Mouse (Mus musculus): Measurements from ENCODE around the gene Gm44596. TPM values are rescaled to one million over a fixed set of nuclear protein-coding genes. Genes with fewer than 3 reads are reported as not detected.

Gene Gm44596
- total RNA-seq (2023): not detected

DNA sequence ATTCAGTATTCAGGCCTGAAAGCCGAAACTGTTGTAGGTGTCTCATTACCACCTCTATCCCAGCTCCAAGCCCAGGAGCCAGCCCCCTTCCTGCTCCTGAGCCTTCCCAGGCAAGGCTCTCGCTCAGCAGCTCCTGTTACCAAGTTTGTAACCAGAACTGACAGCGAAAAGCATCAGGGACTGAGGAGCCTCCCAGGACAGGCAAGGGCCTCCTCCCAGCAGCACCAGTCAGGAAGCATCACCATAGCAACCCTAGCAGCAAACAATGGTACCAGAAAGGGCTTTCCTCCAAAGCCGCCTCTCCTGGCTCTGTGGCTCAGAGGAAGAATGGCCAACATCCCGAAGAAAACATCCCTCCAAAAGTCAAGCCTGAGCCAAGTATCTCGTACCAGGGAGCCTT is at the start of gene Gm44596, which contains the start of gene Tex52:
Gm44596 (plus strand) TSS at position 312 of the 400 bp plus-strand sequence.
Tex52 (plus strand) TSS at position 265 of the 400 bp plus-strand sequence.

GRCm38 (mm10) chr6:128355726-128356416 is 19.4 kb upstream of the Gm44596 start, which contains the start of gene Tulp3:
Gene Tulp3, minus strand, starts transcription at chr6:128355851.

DNA sequence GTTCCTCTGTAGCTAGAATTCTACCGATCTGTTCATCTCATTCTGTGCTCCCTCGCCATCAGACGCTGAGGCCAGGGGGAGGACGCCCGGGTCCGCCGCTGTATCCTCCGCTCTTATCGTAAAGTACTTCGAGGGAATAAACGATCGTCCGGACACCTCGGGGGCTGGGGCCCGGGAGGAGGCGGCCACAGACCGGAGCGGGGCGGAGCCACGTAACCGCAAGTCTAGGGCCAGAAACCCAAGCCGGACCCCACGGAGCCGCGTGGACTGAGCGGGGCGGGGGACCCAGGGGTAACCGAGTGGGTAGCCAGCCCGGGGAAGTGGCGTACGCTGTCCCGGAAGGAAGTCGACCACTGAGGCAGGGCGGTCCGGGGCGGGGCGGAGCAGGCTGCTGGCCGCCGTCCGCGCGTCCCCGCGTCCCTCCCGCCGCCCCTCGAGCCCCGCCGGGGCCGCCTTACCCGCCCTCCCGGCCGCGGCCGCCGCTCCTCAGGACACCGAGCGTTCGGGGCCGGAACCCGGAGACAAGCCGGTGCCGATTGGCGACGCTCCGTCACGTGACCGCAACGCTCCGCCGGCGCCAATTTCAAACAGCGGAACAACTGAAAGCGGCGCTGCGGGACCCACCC is 12.8 kb upstream of the Gm44596 start, which contains the start of the genes Rhno1 and Foxm1:
Rhno1 (minus strand) TSS at position 531 of the 626 bp plus-strand sequence.
Foxm1 (plus strand) TSS at position 587 of the 626 bp plus-strand sequence.

DNA sequence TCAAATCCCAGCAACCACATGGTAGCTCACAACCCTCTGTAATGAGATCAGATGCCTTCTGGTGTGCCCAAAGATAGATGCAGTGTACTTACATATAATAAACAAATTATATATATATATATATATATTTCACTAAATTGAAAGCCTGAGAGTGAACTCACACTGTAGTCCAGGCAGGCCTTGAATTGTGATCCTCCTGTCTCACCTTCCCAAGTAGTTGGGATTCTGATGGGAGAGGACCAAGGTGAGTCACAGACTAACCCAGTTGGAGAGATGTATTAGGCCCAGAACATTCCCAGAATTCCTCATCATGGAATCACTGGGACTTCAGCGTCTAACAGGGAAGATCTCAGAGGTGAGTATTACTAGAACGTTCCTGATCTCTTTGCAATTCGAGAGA is 23.7 kb downstream of the Gm44596 start, which contains the start of gene Nrip2:
Nrip2 (plus strand) TSS at position 301 of the 400 bp plus-strand sequence.

DNA sequence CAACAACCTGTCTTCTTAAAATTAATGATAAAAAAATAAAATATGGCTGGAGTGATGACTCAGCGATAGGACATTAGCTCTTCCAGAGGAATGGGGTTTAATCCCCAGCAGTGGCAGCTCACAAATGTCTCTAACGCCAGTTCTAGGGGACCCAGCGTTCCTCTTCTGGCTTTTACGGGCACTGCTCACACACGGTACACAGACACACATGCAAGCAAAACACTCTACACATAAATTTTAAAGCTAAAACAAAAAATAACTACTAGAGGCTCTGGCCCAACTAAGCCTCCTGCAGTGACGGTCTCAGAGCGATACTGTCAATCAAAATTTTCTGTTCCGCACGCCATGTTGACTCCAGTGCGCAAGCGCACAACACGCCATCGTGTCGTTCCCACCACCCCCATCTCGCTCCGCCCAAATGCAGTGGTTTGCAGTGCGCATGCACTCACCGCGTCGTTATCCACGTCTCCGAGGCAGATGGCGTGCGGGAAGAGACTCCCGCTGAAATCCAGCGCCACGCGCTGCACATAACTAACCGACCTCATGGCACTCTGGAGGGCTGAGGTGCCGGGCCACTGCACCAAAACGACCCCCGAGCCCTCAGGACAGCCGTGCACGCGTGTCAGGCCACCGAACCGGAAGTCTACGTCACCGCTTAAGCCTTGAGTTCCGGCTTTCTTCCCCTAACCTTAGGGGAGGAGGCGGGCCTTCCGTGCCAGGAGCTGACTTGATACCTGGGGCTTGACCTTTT is 49.1 kb downstream of the Gm44596 start, which contains the start of gene Itfg2:
Itfg2 (minus strand) TSS at position 663 of the 751 bp plus-strand sequence.

DNA sequence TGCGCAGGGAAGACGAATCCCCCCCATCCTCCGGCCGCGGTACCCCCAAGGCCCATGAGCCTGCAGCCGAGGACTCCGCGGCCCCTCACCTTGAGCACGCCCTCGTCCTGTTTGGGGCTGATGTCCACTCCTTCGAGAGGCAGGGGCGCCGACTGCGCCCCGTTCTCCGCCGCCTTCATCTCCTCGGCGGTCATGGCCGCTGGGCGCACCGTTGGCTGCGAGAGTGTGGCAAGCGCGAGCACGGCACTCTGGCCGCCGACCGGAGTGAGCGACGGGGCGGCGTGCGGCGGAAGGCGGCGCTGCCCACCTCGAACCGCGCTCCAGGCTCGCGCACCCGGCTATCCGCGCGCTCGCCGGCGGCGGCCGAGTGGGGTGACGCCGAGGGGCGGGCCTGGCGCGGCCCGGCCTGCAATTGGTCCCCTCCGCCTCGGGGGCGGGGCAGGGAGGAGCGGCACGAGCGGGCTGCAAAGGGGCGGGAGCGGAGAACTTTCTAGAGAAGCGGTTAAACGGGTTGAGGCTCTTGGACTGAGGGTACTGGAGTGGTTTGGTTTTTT is 63.1 kb downstream of the Gm44596 start, which contains the start of gene Fkbp4:
Fkbp4 (minus strand) TSS at position 361 of the 554 bp plus-strand sequence.

Other genes starting within 250 kb of the Gm44596 start
- gene Tspan9, start 231.9 kb upstream of the Gm44596 start, total RNA-seq (2023): under 1 TPM; 0.71 to 0.90 TPM
- under 1 TPM; 0.15 to 0.18 TPM for gene Tead4, start 74.7 kb upstream of the Gm44596 start, total RNA-seq (2023)
- gene Tulp3, start 19.7 kb upstream of the Gm44596 start, total RNA-seq (2023): under 1 TPM; 0.55 TPM
- gene Rhno1, start 12.6 kb upstream of the Gm44596 start, total RNA-seq (2023): 10 to 100 TPM; 38.0 to 38.3 TPM
- gene Foxm1, start 12.5 kb upstream of the Gm44596 start, total RNA-seq (2023): 10 to 100 TPM; 57.6 to 59.5 TPM
- under 1 TPM in 1 of 2 experiments, not detected in 1; 0.29 TPM for gene Tex52, start within 50 bp of the Gm44596 start, total RNA-seq (2023)
- gene Nrip2, start 23.8 kb downstream of the Gm44596 start, total RNA-seq (2023): not detected
- 10 to 100 TPM; 11.0 to 14.1 TPM for gene Itfg2, start 49.4 kb downstream of the Gm44596 start, total RNA-seq (2023)
- gene Fkbp4, start 63.2 kb downstream of the Gm44596 start, total RNA-seq (2023): 10 to 100 TPM; 44.7 to 53.1 TPM
- gene Pzp, start 151.2 kb downstream of the Gm44596 start, total RNA-seq (2023): not detected
- gene A2ml1, start 206.1 kb downstream of the Gm44596 start, total RNA-seq (2023): not detected
- not detected for gene Klrb1a, start 248.0 kb downstream of the Gm44596 start, total RNA-seq (2023)